Mouse (Mus musculus): ENCODE measurements around the gene Abca8b.

Abca8b gene

DNA sequence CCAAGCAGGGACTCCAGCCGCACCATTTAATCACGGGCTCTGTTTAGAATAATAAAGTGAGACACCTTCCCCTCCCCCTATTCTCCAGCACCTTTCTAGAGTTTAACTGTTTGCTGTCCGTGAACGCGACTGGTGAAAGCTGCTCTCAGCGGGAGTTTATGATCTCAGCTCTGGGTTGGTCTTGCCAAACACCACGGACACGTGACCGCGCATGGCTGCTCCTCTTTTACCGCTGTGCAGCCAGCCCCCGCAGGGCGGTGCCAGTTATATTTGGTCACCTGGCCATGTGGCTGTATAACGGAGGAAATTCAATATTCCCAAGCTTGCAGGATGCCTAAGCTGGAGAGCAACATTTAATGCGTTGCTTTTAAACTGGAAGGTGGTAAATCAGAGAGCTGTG, at the start of gene Abca8b:
TSS of gene Abca8b (minus strand) at position 222 of the 400 bp plus-strand sequence.
- no peak for TF ChIP-seq CTCF (conservative IDR thresholded peaks at IDR 0.05; ENCODE audit: low read length)
- TF ChIP-seq POU5F1 (IDR thresholded peaks at IDR 0.05; ENCODE audit: borderline replicate concordance, low read length) = no peak
- TF ChIP-seq NANOG (IDR thresholded peaks at IDR 0.05; ENCODE audit: borderline replicate concordance, low read length) = no peak
- Histone ChIP-seq H3K9me3 (ENCODE audit: low read length) (no peaks in the 10 kb centered on the region), H3K4me3 (replicated peaks; ENCODE audit: low read length) (peak within 1 kb of the TSS; percentile 43), H3K27me3 (ENCODE audit: insufficient read depth, low read length) (no peaks in the 10 kb centered on the region), H3K4me1 (replicated peaks; ENCODE audit: low read depth, low read length) (peaks cover 21% of the 10 kb centered on the region), H3K36me3 (ENCODE audit: insufficient read depth, low read length) (no peaks in the 10 kb centered on the region)

DNA sequence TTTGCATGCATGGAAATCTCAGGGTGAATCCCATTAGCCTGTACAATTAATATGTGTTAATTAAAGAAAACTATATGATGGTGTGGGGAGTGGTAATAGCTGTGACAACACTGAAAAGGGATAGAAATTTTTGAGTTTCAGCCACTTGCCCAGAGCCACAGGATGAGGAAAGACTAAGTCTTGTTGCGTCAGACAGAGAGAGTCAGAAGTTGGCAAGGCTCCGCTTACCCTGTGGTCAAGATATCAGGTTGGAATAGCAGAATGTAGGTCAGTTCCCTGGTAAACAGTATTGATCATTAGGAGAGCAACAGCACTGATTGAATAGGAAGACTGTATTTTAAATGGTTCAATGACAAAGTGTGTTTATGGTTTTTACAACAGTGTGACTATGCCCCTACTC, 42.1 kb upstream of the Abca8b start:
- no peak overlapping the region for H3K4me3 ChIP-seq (replicated peaks; ENCODE audit: low read length)
- no peaks in the 10 kb centered on the region for H3K9me3 ChIP-seq (ENCODE audit: low read length)
- TF ChIP-seq CTCF (conservative IDR thresholded peaks at IDR 0.05; ENCODE audit: low read length) (no peak), POU5F1 (IDR thresholded peaks at IDR 0.05; ENCODE audit: borderline replicate concordance, low read length) (no peak), NANOG (IDR thresholded peaks at IDR 0.05; ENCODE audit: borderline replicate concordance, low read length) (no peak)
- H3K27me3 ChIP-seq (ENCODE audit: insufficient read depth, low read length) = no peaks in the 10 kb centered on the region
- no peaks in the 10 kb centered on the region for H3K4me1 ChIP-seq (replicated peaks; ENCODE audit: low read depth, low read length)
- no peaks in the 10 kb centered on the region for H3K36me3 ChIP-seq (ENCODE audit: insufficient read depth, low read length)

DNA sequence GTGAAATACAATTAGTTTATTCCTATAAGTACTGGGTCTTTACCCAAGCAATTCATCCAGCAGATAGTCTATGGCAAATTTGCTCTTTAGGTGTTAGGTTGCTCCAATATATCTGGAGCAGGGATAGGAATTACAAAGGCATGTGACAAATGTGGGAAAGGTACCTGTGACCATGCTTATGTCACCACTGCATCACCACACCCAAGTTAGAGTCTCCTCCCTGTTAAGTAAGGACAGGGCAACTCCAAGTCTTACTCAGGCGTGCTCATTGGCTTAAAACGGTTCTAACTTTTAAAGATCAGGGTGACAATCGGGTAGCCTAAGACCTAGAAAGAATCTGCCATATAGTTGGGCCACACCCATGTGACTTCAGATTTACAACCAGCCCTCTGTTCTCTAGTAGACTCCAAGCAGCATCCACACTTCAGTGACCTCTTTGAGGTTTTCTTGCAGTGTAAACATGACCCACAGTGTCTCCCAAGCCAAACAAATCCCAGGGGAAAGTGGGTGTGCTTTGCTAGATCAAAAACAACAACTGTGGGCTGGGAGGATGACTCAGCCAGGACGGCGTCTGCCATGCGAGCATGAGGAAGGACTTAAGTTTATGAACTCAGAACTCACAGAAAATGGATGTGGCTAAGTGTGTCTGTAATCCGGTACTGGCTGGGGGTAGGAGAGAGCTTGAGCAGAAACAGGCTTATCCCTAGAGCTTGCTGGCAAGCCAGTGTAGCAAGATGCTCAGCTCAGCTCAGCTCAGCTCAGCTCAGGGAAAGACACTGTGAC, 33.5 kb upstream of the Abca8b start:
- Histone ChIP-seq H3K4me1 (replicated peaks; ENCODE audit: low read depth, low read length) (no peaks in the 10 kb centered on the region), H3K36me3 (ENCODE audit: insufficient read depth, low read length) (no peaks in the 10 kb centered on the region), H3K9me3 (ENCODE audit: low read length) (peaks cover 6% of the 10 kb centered on the region), H3K4me3 (replicated peaks; ENCODE audit: low read length) (no peak overlapping the region), H3K27me3 (ENCODE audit: insufficient read depth, low read length) (no peaks in the 10 kb centered on the region)
- no peak for TF ChIP-seq POU5F1 (IDR thresholded peaks at IDR 0.05; ENCODE audit: borderline replicate concordance, low read length)
- no peak for TF ChIP-seq CTCF (conservative IDR thresholded peaks at IDR 0.05; ENCODE audit: low read length)
- TF ChIP-seq NANOG (IDR thresholded peaks at IDR 0.05; ENCODE audit: borderline replicate concordance, low read length) = no peak

DNA sequence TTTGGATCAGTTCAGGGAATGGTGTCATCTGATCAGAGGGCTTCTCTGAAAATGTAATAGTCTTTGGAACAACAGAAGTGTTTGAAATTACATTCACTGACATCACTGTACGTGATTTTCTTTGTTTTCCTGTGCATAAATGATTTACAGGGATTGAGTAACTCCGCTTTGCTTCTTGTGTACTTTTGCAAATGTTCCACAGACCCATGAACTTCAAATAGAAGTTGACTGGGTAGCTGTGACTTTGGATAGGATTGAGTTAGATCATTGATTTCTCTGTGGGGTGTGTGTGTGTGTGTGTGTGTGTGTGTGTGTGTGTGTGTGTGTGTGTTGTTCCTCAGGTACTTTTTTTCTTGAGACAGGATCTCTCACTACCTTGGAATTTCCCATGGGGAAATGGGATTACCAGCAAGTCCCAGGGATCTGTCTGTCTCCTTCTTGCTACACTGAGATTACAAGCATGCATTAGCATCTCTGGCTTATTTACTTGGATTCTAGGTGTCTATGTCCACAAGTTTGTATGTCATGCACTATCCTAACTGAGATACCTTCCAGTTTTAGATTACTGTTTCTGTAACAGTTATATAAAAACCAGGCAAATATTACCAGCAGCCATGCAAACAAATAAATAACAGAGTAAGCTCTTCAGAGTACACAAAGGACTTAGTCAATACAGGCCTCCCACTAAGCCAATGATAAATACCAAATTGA, 15.3 kb upstream of the Abca8b start:
- TF ChIP-seq POU5F1 (IDR thresholded peaks at IDR 0.05; ENCODE audit: borderline replicate concordance, low read length) = no peak
- no peak for TF ChIP-seq NANOG (IDR thresholded peaks at IDR 0.05; ENCODE audit: borderline replicate concordance, low read length)
- no peak for TF ChIP-seq CTCF (conservative IDR thresholded peaks at IDR 0.05; ENCODE audit: low read length)

DNA sequence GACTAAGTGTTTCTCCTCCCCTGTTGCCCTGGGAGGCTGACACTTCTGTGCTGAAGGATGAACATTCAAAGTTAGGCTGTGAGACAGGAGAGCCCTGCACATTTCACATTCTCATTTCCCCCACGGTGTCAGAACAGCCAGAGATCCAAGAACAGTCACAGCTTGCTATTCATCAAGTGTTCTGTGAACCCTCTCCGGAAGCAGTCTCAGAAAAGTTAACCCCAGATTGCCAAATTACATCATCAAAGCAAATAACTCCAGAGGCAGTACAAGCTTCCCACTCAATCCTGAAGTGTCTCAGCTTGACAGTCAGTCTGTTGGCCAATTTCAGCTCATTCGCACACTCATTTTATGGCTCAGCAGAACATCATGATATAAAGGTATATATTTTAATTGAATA, 632 bp downstream of the Abca8b start:
- Histone ChIP-seq H3K36me3 (ENCODE audit: insufficient read depth, low read length) (no peaks in the 10 kb centered on the region), H3K9me3 (ENCODE audit: low read length) (peaks cover 3% of the 10 kb centered on the region; the same call in 1 of the 2 replicates), H3K4me3 (replicated peaks; ENCODE audit: low read length) (no peak overlapping the region), H3K27me3 (ENCODE audit: insufficient read depth, low read length) (no peaks in the 10 kb centered on the region), H3K4me1 (replicated peaks; ENCODE audit: low read depth, low read length) (peaks cover 21% of the 10 kb centered on the region)
- TF ChIP-seq POU5F1 (IDR thresholded peaks at IDR 0.05; ENCODE audit: borderline replicate concordance, low read length) (no peak), NANOG (IDR thresholded peaks at IDR 0.05; ENCODE audit: borderline replicate concordance, low read length) (no peak), CTCF (conservative IDR thresholded peaks at IDR 0.05; ENCODE audit: low read length) (no peak)

More for the DNA sequence above, 15.3 kb upstream of the Abca8b start:
- no peak overlapping the region for H3K4me3 ChIP-seq (replicated peaks; ENCODE audit: low read length)
- H3K9me3 ChIP-seq (ENCODE audit: low read length) = no peaks in the 10 kb centered on the region
- no peaks in the 10 kb centered on the region for H3K36me3 ChIP-seq (ENCODE audit: insufficient read depth, low read length)
- H3K4me1 ChIP-seq (replicated peaks; ENCODE audit: low read depth, low read length) = no peaks in the 10 kb centered on the region
- H3K27me3 ChIP-seq (ENCODE audit: insufficient read depth, low read length) = no peaks in the 10 kb centered on the region

DNA sequence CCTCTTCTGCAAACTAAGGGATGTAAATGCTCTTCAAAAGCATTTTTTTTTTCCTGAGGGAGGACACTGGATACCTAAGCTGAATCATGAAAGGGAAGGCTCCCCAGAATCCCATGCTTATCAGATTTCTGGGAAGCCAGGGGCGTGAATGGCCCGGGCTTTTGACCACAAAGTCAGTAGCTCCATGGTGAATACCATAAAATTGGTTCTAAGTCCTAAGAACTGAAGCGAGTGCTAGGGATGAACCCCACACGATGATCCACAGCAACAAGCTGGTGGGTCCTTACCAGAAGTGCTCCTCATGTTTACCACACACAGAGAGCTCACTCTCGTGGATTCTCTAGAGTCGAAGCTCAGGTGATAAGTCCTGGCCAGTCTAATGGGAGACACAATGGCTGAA, 1.6 kb downstream of the Abca8b start:
- no peaks in the 10 kb centered on the region for H3K27me3 ChIP-seq (ENCODE audit: insufficient read depth, low read length)
- no peak overlapping the region for H3K4me3 ChIP-seq (replicated peaks; ENCODE audit: low read length)
- peaks cover 4% of the 10 kb centered on the region; the same call in 1 of the 2 replicates for H3K9me3 ChIP-seq (ENCODE audit: low read length)
- peaks cover 21% of the 10 kb centered on the region for H3K4me1 ChIP-seq (replicated peaks; ENCODE audit: low read depth, low read length)
- no peak for TF ChIP-seq POU5F1 (IDR thresholded peaks at IDR 0.05; ENCODE audit: borderline replicate concordance, low read length)
- no peak for TF ChIP-seq NANOG (IDR thresholded peaks at IDR 0.05; ENCODE audit: borderline replicate concordance, low read length)
- TF ChIP-seq CTCF (conservative IDR thresholded peaks at IDR 0.05; ENCODE audit: low read length) = no peak
- no peaks in the 10 kb centered on the region for H3K36me3 ChIP-seq (ENCODE audit: insufficient read depth, low read length)

DNA sequence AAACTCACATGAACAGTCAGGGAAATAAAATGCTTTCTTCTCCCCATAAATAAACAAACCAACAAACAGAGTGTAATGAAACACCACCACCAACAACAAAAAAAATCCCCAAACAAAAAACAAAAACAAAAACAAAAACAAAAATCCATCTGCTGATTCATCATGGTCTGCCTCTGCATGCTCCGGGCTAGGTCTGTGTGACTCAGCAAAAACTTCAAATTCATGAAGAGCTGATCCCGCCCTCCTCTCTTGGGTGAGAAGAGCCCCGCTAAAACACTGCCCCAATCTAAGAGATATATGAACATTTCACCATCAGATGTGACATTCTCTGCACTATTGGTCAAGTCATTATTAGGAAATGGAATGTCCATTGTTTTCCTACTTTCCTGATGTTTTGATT, 4.4 kb downstream of the Abca8b start:
- H3K36me3 ChIP-seq (ENCODE audit: insufficient read depth, low read length) = no peaks in the 10 kb centered on the region
- H3K9me3 ChIP-seq (ENCODE audit: low read length) = peaks cover 4% of the 10 kb centered on the region; the same call in 1 of the 2 replicates
- TF ChIP-seq NANOG (IDR thresholded peaks at IDR 0.05; ENCODE audit: borderline replicate concordance, low read length) (no peak), POU5F1 (IDR thresholded peaks at IDR 0.05; ENCODE audit: borderline replicate concordance, low read length) (no peak), CTCF (conservative IDR thresholded peaks at IDR 0.05; ENCODE audit: low read length) (no peak)
- no peaks in the 10 kb centered on the region for H3K27me3 ChIP-seq (ENCODE audit: insufficient read depth, low read length)
- H3K4me3 ChIP-seq (replicated peaks; ENCODE audit: low read length) = no peak overlapping the region
- peaks cover 24% of the 10 kb centered on the region for H3K4me1 ChIP-seq (replicated peaks; ENCODE audit: low read depth, low read length)

DNA sequence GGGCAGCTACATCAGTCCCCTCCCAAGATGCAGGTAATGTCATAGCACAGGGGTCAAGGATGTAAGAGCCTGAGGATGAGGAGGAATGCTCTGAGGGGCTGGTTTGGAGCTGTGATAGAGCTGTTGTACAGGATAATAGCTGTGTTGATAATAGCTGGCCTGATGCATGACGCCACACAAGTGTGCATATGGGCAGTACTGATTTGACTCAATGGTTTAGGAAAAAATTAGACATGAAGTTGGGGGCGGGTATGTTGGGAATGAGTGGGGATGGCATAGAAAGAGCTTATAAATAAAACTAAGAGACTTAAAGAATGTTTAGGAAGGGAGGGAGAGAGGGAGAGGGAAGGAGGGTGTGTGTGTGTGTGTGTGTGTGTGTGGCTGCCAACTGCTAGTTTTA, 5.4 kb downstream of the Abca8b start:
- Histone ChIP-seq H3K4me3 (replicated peaks; ENCODE audit: low read length) (no peak overlapping the region), H3K4me1 (replicated peaks; ENCODE audit: low read depth, low read length) (peaks cover 16% of the 10 kb centered on the region), H3K27me3 (ENCODE audit: insufficient read depth, low read length) (no peaks in the 10 kb centered on the region), H3K36me3 (ENCODE audit: insufficient read depth, low read length) (no peaks in the 10 kb centered on the region), H3K9me3 (ENCODE audit: low read length) (peaks cover 4% of the 10 kb centered on the region; the same call in 1 of the 2 replicates)
- no peak for TF ChIP-seq POU5F1 (IDR thresholded peaks at IDR 0.05; ENCODE audit: borderline replicate concordance, low read length)
- no peak for TF ChIP-seq CTCF (conservative IDR thresholded peaks at IDR 0.05; ENCODE audit: low read length)
- TF ChIP-seq NANOG (IDR thresholded peaks at IDR 0.05; ENCODE audit: borderline replicate concordance, low read length) = no peak

Data from E14TG2a.4 (cell line).